ENCODE assay signal across 15 mouse cellular contexts in genomic region chr2:79362029-79362428, GRCm38 (mm10).
DNase-seq lines count a peak whose midpoint lies in the region; ATAC-seq lines count a peak whose summit lies in the region.
"Had no signal": no experiment of that assay in that cellular context is flagged by ENCODE, and none has a peak within 500 bp of the region (broad histone marks: within the 10 kb centered on the region; RNA-seq: fewer than 3 reads in every experiment).

No protein-coding gene starts in this region.

- H3K9ac ChIP-seq in forebrain, embryonic 15.5 days (replicated peaks) = no peak overlapping the region
- H3K9ac ChIP-seq in forebrain, embryonic 12.5 days = no peak overlapping the region
- H3K9ac ChIP-seq: liver, embryonic 15.5 days had no signal

- no peaks in the 10 kb centered on the region for H3K36me3 ChIP-seq in forebrain, embryonic 15.5 days
- H3K36me3 ChIP-seq in forebrain, embryonic 12.5 days (replicated peaks) = no peaks in the 10 kb centered on the region
- H3K36me3 ChIP-seq: embryonic facial prominence, embryonic 10.5 days; liver, embryonic 15.5 days had no signal

- H3K4me3 ChIP-seq in forebrain, embryonic 15.5 days = no peak overlapping the region
- H3K4me3 ChIP-seq in forebrain, embryonic 12.5 days (replicated peaks) = no peak overlapping the region
- H3K4me3 ChIP-seq: embryonic facial prominence, embryonic 10.5 days; liver, embryonic 15.5 days; myocyte had no signal

- no peaks in the 10 kb centered on the region for H3K9me3 ChIP-seq in forebrain, embryonic 15.5 days
- H3K9me3 ChIP-seq in forebrain, embryonic 12.5 days = no peaks in the 10 kb centered on the region
- H3K9me3 ChIP-seq: embryonic facial prominence, embryonic 10.5 days; liver, embryonic 15.5 days had no signal

- H3K27me3 ChIP-seq in forebrain, embryonic 15.5 days = no peaks in the 10 kb centered on the region
- no peaks in the 10 kb centered on the region for H3K27me3 ChIP-seq in forebrain, embryonic 12.5 days
- H3K27me3 ChIP-seq: liver, embryonic 15.5 days had no signal

- H3K4me2 ChIP-seq in forebrain, embryonic 15.5 days (replicated peaks) = no peak overlapping the region
- H3K4me2 ChIP-seq in forebrain, embryonic 12.5 days = no peak overlapping the region
- H3K4me2 ChIP-seq: liver, embryonic 15.5 days had no signal

- WGBS in forebrain, embryonic 15.5 days = 49% methylated on average over 6 of the region's 6 CpGs
- WGBS in forebrain, embryonic 12.5 days = 71% methylated on average over 6 of the region's 6 CpGs

- peak; percentile 82 for ATAC-seq in forebrain, embryonic 15.5 days (replicated peaks)
- ATAC-seq in forebrain, embryonic 12.5 days (ENCODE audit: low FRiP score) = no peak
- ATAC-seq in granulocyte monocyte progenitor cell, adult 5-6 weeks (replicated peaks; ENCODE audit: poor library complexity, severe bottlenecking) = no peak

- intact Hi-C loops in heart, postnatal 14 days (cut with DNase I) = no loop called here

- peak; percentile 22 to 58 for DNase-seq in frontal cortex, postnatal 36 days (ENCODE audit: low spot score in 2 of 2)
- peak; percentile 43 to 61 for DNase-seq in left cerebral cortex, adult 18-20 months (ENCODE audit: low spot score in 2 of 2)
- peak; percentile 39 for DNase-seq in right cerebral cortex, postnatal 14 days
- DNase-seq in heart, postnatal 14 days = no peak
- no peak for DNase-seq in embryo, embryonic 10 days (ENCODE audit: low spot score)
- DNase-seq: cerebellum, adult 2 months; heart, adult 11 months; lung, postnatal 4 days; thymus, adult 18-20 months had no signal

- peaks cover 5% of the 10 kb centered on the region; the same call in 1 of the 2 replicates for H3K4me1 ChIP-seq in forebrain, embryonic 15.5 days
- no peaks in the 10 kb centered on the region; the same call in 1 of the 2 replicates for H3K4me1 ChIP-seq in forebrain, embryonic 12.5 days
- H3K4me1 ChIP-seq: embryonic facial prominence, embryonic 10.5 days; liver, embryonic 15.5 days had no signal

- no peak overlapping the region for H3K27ac ChIP-seq in forebrain, embryonic 15.5 days (replicated peaks)
- H3K27ac ChIP-seq in forebrain, embryonic 12.5 days = no peak overlapping the region
- H3K27ac ChIP-seq: embryonic facial prominence, embryonic 10.5 days; liver, embryonic 15.5 days had no signal

Comparison
In these comparisons a context has a peak if more than half of its experiments do, and no peak if none do; other contexts are left out.
1. DNase-seq: peak in frontal cortex, postnatal 36 days (2 of 2), left cerebral cortex, adult 18-20 months (2 of 2) and right cerebral cortex, postnatal 14 days (single experiment); none in heart, postnatal 14 days (0 of 2) and embryo, embryonic 10 days (single experiment).